Mouse (Mus musculus): Measurements from ENCODE around the gene Gcnt2.
A peak's percentile ranks its signal among the peaks of the same experiment; 100 is the strongest.

Gcnt2 gene

DNA sequence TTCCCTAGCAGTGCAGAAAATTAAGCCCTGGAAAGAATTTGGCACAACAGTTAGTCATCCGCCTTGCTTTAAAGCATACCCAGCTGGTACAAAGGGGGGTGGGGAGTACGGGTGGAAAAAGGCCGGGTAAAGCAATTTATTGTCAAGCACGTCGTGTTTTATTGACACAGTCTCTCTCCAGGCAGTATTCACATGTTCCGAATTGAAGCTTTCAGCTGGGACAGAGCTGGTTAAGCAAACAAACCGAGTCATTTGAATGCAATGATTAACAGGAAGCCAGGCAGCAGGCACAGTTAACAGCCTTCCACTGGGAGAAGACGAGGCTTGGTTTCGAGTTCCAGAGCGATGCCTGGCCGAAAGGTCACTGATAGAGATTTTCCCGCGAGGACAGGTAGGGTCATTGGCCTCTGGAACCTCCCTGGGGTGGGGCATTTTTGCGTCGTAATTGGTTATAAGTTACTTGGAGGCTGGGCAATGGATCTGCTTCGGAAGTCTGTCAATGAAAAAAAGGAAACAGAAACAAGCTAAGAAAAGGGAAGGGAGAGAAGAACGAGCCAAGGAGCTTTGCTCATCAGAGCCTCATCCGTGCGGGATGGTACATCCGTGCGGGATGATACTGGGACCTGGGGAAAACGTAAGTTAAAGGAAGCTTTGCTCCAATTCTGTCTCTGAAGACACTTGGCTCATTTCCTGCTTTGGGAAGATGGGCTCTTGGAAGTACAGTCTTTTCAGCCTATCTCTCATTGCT is at the start of gene Gcnt2:
Gene Gcnt2 (plus strand): TSS at position 103 of the 748 bp plus-strand sequence.
- DNase-seq (ENCODE audit: low read depth, low spot score) = no peak

DNA sequence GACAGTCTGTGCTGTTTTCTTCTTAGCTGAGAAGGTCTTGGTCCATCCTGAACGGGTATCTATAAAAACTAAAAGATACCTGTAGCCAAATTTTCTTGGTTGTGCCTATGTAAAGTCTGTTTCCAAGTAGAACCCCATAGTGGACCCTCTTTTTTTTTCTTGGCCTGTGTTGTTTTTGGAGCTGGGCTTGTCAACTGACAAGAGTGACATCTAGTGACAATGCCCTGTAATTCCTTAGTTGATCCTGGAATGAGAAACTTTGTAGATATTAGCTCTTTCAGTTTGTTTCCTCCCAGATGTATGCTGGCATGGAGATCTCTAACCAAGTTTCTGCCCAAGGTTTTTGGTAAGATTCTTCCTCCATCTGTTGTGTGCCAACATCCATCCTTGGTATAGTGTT is 38.9 kb upstream of the Gcnt2 start:
- no peak for DNase-seq (ENCODE audit: low read depth, low spot score)

DNA sequence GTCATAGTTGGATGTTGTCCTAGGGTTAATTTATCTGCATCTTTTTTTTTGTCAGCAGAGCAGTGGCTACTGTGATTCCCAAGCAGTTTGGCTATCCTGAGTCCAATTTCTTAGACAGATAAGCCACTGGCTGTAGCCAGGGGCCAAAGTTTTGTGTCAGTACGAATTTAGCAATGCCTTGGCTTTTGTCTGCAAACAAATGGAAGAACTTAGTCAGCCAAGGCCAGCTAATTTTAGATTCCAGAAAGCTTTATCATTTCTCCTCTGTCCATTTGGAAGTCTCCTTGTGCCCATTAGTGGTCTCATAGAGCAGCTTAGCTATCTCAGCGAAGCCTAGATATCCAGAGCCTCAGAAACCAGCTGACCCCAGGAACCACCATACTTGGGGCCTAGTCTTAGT is 37.6 kb upstream of the Gcnt2 start:
- no peak for DNase-seq (ENCODE audit: low read depth, low spot score)

DNA sequence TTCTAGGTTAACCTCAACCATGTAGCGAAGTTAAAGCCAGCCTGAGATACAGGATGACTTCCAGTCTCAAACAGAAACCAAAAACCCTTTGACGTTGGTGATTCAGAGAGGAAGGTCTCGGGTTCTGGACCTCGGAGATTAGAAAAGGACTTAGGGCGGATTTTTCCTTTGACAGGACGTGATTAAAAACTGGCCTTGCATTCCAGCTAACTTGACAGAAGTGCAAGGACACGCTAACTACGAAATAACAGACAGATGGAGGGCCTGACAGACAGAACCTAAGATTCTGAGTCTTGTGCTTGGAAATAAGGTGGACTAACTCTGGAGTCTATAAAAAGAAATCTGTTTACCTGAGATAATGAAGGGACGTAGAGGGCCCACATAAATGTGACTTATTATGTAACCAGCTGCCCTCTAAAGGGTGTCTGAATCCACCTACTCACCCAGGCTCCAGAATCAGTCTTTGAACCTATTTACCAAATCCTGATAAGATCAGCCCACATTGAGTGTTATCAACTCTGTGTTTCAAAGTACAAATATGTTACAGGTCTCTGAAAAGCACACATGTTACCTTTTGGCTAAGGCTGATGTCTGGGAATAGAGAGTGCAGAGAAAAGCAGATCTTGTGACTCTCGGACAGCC is 18.3 kb upstream of the Gcnt2 start:
- no peak for DNase-seq (ENCODE audit: low read depth, low spot score)

DNA sequence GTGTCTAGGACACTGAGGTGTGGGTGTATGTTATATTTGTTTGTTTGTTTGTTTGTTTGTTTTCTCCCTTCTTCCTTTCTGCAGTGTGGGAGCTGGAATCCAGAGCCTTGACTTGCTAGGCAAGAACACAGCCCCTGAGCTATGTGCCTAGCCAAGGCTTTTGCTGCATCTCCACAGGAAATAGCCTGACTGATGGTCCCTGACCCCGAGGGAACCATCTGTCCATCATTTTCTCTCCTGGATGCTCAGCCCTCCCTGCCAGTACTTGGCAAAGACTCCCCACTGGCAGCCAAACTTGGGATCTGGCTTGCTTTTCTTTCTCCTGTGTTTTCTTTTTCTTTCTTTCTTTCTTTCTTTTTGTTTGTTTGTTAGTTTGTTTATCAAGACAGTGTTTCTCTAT is 17.4 kb upstream of the Gcnt2 start:
- DNase-seq (ENCODE audit: low read depth, low spot score) = no peak

DNA sequence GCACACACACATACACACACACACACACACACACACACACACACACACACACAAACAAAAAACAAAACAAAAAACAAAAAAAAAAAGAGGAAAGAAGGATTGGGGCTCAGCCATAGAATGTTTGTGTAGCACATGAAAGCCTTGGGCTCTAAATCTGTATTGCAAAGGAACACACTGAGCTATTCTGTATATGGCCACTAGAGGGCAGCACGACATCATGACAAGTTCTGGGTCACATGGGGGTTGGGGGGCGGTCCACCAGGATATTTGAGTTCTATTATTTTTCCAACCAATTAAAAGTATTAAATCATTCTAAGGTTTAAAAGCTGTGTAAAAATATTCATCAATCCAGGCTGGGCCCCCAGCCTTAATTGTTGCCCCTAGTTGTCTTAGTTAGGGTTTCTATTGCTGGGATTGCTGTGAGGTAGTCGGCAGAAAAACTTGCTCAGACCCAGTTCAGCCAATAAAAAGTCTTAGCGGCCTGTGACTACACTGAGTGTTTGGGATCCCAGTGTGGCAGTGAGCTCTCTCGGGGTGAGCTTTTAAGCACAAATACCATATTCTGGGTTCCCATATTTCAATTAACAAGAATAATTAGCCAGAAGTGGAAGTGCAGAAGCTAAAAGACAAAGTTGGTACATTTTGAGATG is 16.0 kb upstream of the Gcnt2 start:
- DNase-seq (ENCODE audit: low read depth, low spot score) = no peak

DNA sequence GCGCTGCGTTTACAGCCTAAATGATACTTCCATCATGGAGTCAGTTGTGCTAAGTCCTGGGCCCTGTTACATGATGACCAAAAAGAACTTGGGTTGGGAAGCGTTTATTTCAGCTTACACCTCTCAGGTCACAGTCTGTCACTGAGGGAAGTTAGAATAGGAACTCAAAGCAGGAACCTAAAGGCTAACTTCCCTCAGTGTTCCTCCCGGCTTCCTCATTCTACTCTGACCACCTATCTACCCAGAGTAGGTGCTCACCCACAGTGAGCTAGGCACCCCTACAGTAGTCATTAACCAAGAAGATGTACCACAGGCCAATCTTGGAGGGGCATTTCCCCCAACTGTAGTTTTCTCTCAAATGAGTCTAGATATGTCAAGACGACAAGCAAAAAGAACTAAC is 15.4 kb upstream of the Gcnt2 start:
- no peak for DNase-seq (ENCODE audit: low read depth, low spot score)

DNA sequence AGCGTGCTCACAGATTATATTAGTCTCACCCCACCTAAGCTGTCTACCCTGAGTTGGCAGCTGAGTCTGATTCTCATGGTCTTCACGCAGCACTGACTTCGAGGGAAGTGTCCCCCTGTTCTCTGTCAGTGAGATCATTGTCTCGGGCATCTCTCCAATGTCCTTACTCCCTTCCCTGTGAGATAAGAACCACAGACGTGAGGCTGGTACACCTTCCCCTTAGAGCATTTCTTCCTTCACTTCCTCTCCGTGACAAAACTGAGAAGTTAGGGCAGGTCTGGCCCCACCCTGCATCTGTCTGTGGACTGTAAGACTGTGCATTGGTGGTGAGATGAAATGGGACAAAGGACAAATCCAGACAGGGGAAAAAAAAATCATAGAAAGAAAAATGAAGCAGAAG is 13.6 kb upstream of the Gcnt2 start:
- no peak for DNase-seq (ENCODE audit: low read depth, low spot score)

DNA sequence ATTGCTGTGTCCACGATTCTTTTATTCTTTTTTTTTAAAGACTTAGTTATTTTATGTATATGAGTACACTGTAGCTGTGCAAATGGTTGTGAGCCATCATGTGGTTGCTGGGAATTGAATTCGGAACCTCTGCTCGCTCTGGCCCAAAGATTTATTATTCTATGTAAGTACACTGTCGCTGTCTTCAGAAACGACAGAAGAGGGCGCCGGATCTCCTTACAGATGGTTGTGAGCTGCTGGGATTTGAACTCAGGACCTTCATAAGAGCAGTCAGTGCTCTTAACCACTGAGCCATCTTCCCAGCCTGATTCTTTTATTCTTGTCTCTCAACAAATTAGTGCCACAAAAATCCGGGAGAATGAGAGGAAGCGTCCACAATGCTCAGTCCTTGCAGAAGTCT is 13.2 kb upstream of the Gcnt2 start:
- DNase-seq (ENCODE audit: low read depth, low spot score) = no peak

DNA sequence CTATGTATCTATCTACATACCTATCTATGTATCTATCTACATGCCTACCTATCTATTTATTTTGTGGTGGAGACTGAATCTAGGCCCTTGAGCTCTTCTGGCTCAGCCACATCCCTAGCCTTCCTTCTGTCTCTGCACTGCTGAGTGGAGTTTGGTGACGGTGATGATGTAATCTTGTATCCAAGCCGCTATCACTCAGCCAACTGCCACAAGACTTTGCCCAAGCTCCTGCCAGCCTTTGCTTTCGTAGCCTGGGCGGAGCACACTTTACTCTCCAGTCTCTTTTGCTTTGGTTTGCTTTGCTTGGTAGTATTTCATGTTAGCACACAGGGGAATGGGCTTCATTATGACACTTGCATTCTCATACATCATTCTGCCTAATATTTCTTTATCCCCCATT is 11.7 kb upstream of the Gcnt2 start:
- DNase-seq (ENCODE audit: low read depth, low spot score) = no peak

DNA sequence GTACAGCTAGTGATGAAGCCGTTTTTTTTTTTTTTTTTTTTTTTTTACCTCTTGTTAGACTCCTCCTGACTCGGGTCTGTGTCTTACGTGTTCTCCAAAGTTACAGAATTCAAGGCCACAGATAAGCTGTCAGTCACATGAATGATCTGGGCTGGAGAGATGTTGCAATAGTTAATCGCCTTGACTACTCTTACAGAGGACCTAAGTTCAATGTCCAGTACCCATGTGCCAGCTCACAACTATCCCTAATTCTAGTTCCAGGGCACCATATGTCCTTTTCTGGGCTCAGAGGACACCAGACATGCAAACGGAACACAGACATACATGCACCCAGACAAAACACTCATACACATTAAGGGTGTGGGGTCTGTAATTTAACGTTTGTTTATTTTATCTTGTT is 8.9 kb upstream of the Gcnt2 start:
- no peak for DNase-seq (ENCODE audit: low read depth, low spot score)

DNA sequence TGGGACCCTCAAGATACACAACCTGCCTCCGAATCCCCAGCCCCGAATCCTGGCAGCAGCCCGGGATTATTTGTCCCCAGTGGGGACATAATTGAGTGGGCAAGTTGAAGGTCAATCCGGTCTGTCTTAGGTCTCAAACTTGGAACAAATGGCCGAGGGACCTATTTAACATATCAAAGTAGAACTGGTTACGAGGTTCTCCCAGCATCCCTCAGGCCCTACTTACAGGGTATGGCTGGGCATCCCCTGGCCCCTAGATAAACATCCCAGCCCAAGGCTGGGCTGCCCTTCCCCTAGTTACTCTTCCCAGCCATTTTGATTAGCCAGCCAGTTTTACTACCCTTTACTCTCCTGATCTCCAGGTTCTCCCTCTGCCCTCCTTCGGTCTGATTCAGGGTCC is 8.3 kb upstream of the Gcnt2 start:
- DNase-seq (ENCODE audit: low read depth, low spot score) = no peak

DNA sequence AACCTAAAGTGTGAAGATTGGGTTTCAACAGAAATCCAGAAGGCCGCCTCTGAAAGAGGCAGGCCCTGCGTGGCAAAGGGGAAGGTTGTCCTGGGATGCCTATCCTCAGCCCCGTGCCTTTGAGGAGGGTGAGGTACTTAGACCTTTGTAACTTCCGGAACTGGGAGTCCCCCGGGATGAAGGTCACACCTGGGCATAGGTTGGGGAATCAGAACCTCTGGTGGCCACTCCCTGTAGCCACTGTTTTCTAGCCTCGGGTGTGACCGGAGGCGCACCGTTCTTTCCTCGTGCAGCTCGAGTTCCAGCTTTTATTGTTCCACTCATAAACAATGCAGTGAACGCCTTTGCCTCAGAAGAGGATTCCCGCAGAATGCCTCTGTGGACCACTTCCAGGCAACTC is 7.6 kb upstream of the Gcnt2 start:
- DNase-seq (ENCODE audit: low read depth, low spot score) = no peak

DNA sequence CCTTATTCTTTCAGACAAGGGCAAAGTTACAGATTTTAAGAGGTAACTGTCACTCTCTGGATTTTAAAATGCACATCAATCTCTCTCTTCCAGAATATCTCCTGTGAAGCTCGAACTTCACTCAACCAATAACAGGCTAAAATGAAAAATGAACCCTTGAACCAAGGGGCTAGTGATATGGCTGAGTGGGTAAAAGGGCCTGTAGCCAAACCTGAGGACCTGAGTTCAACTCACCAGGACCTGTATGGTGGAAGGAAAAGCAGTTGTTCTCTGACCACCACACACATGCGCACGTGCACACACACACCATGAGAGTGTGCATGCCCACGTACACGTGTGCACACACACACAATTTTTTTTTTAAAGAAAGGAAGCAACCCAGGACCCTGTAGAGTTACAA is 6.8 kb upstream of the Gcnt2 start:
- DNase-seq (ENCODE audit: low read depth, low spot score) = no peak

DNA sequence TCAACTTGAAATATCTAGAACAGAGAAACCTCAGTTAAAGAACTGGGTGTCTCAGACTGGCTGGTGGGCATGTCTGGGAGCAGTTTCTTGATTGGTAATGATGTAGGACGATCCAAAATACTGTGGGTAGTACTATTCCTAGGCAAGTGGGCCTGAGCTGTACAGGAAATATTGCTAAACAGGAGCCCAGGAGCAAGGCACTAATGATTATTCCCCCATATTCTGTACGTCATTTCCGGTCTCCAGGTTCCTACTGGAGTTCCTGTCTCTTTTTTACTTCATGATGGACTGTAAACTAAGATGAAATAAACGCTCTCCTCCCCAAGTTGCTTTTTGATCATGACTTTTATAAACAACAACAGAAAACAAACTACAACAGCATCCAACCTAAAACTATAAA is 5.7 kb upstream of the Gcnt2 start:
- DNase-seq (ENCODE audit: low read depth, low spot score) = no peak

DNA sequence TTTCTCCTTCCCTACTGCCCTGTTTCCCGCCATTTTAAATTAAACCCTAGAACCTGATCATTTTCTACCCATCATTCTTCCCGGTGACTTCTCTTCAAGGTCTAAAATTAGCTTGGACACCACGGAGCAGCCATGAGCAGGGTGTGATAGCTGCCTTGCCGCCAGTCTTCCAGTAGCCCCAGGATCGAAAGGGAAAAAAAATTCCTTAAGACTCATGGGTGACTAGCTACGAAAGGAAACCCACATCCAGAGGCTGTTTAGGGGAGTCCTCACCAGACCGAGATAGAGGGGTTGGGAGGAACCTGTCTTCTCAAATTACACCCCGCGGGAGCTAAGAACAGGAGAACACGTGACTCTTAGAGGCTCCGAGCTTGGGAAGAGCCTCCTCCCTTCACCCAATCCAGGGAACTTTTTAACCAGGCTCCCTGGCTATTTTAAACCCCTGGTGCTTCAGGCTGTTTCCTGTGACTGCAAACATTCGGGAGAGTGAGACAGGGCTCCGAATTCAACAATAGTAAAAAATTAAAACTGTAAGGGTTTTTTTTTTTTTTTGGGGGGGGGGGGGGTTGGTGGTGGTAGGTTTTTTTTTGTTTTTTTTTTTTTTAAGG is 5.0 kb upstream of the Gcnt2 start:
- DNase-seq (ENCODE audit: low read depth, low spot score) = peak; percentile 62

DNA sequence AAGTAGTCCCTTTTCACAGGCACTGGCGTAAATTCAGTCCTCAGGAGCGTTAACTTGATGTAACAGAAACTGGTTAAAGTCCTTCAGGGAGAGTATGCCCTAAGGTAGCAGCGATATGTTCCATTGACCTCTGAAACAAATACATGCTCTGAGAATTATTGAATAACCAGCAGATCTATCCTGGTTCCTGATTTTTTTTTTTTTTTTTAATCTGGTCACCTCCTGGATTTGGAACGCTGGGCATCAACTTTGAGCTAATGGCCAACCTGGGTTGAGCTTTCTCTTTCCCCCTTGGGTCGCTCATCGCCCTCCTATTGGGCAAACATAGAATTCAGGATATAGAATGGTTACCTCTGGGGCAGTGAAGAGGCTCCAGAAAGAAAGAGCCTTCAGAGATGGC is 4.3 kb upstream of the Gcnt2 start:
- DNase-seq (ENCODE audit: low read depth, low spot score) = no peak

DNA sequence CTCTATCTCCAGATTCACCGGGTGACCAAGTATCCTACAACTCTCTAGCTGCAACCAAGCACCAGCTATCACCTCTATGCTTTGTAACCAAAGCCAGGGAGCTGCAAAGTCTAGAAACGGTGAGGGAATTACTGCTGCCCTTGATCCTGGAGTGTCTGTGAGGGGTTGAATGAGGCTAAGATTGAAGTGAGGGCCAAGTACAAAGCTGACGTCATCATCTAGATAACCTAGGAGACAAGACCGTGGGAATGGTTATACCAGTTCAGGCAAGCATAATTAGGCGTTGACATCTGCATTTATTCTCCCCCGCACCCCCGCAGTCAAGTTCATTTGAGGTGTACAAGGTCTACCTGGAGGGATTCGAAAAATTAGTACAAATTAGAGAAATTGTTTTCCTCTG is 2.8 kb upstream of the Gcnt2 start:
- DNase-seq (ENCODE audit: low read depth, low spot score) = no peak

DNA sequence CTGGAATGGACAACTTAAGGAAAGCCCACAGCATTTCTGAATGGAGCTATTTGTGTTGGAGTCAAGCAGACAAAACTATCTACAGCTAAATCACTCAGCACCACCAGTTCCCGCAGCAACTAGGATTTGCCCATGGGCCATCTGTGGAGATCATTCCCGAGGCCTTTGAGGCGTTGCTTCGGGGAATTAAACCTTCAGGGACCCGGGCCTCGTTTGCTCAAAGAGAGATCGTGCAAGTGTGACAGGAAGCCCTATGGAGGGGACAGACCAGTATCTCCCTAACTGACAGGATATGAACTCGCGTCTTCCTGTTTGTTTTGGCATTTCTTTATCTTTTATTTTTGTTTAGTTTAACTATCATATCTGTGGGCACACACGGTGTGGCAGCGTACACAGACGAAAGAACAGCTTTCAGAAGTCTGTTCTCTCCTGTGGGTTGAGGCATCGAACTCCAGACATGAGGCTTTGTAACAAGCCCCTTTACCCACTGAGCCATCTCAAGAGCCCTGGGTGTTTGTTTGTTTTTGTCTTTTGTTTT is 2.2 kb upstream of the Gcnt2 start:
- no peak for DNase-seq (ENCODE audit: low read depth, low spot score)

DNA sequence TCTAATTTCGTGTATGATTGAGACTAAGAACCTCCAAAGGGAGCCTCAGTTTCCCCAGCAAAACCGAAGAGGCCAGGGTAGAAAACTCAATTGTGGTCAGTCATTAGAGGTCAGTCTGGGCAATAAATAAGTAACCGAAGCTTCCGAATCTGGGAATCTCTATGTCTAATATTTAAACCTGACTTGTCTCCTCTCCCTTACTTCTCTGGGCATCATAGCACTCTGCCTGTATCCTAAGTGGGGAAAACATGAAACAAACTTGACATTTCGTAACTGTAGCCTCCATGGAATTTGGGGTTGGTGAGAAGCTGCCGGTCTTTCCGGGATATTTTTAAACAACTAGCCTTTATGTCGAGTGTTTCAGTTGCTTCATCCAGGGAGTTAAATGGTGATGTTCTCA is 329 bp upstream of the Gcnt2 start:
- DNase-seq (ENCODE audit: low read depth, low spot score) = no peak

DNA sequence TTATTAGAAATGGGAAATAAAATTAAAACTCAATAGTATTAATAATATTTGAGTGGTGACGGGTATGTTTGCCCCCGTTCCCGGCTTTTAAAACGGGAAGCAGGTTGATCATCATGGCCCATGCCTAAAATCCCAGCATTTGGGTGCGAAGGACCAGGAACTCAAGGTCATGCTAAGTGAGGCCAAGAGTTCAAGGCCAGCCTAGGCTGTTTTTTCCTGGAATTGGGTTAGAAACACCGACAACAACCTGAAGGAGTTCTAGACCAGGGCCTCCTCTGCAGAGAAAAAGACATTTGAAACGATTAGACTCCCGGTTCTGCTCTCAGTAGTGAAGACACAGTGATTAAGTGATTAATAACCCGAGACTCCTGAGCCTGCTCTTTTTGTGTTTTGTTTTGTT is 3.5 kb downstream of the Gcnt2 start:
- DNase-seq (ENCODE audit: low read depth, low spot score) = no peak

DNA sequence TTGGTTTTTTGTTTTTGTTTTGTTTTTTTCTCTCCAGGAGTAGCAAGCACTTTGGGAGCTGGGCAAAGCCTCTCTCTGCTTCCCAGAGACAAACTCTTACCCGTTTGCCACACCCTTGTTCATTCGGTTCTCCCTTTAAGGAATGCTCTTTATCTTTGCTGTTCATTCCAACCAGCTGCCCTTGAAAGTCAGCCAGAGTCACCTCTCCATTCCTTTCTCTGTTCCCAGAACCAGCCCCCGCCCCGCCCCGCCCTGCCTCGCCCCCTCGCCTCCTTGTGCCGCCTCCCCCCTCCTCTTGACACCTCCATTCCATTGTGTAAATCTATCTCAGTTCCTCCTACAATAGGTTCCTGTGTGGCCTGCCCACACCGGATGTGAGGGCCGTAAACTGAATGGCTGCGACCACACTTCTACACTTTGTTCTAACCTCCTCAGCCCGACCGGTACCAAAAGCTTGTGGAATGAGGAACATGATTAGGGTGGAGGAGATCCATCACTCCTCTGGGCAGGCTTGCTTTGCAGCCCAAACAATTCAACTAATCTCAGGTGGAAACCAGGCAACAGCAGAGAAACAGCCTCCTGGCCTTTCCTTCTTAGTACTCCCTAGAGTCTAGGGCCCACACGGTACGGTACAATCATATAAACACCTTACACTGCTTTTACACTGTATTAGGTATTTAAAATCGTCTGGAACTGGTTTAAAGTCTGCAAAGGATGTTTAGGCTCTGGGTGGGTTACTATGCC is 9.5 kb downstream of the Gcnt2 start:
- DNase-seq (ENCODE audit: low read depth, low spot score) = peak; percentile 71

Measured in WW6 (cell line).